Mouse (Mus musculus) frontal cortex, adult (tissue): ENCODE measurements at regions not wholly inside any gene's neighbourhood (a gene's known extent, or its start where the extent isn't known, plus 50 kb on each side); places are given as distances from the start of the nearest gene placed in this dataset.
"Not testable (repeated sequence)": the region's sequence is repeated elsewhere in the genome, so short reads cannot be mapped to it uniquely, and the experiment has no call there.

ENCODE experiments used
- ATAC-seq: cut with Nextera tagmentation; 2 replicates; pipeline ENCODE4 v1.9.2; 2017; ENCODE audit warnings: mild to moderate bottlenecking, moderate library complexity, mixed read lengths; ENCODE audit not compliant: low TSS enrichment

DNA sequence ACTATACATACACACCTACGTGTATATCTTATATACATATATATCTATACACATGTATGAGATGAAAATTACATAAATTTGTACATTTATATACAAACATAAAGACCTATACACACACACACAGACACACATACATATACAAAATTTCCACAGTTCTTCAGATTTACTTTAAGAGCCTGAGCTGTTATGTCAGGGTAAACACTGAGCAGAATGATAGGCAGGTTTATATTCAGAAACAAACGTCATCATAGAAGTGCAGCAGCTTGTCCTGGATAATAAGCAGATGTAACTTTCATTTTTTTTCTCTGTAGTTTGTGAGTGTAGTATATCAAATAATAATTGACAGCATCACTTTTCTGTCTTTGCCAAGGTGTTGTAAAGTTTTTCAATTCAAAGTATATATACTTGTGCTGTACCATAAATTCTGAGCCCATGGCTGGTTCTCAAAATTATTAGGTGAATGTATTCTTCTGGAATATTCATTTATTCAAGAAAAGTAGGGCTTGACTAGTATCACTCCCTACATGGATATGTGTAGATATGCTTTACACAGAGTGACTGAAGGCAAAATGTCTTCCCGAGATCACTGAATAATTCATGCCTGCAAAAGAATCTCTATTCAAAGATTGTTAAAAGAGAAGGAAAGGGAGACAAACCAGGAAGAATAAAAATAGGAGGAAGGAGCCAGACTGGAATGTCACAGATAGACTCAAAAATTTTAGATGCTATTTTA lies 583.8 kb upstream of the Brinp3 start:
- ATAC-seq: 0 out of 2 replicates have a peak, but pooled peaks have one; percentile 41

GRCm38 (mm10) chr1:145935798-145936197 lies 558.8 kb upstream of the Brinp3 start:
- no peak for ATAC-seq

- not testable (repeated sequence) for ATAC-seq
Observed at GRCm38 (mm10) chr1:145957762-145958161, 536.8 kb upstream of the Brinp3 start.

DNA sequence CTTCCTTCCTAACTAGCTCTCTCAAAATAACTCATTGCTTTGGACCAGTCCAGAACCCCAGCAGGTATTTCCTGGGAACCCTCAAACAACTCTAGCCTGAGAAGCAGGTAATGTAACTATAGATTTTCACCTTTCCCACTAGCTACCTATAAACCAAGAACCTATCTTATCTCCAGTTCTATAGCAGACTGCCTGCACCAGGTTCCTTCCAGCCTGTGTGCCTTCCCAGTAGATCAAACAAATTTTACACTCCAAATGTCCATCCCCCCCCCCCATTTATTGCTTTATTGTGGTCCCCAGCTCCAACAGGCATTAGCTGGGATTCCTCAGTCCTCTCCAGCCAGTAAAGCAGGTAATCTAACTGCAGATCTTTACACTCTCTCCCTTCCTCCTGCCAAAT lies 532.3 kb upstream of the Brinp3 start:
- ATAC-seq: no peak

- no peak for ATAC-seq
Observed at GRCm38 (mm10) chr1:145968026-145968425, 526.5 kb upstream of the Brinp3 start.

GRCm38 (mm10) chr1:145972416-145972815 lies 522.1 kb upstream of the Brinp3 start:
- no peak for ATAC-seq

GRCm38 (mm10) chr1:146002010-146002409 lies 492.6 kb upstream of the Brinp3 start:
- ATAC-seq: no peak

GRCm38 (mm10) chr1:146015075-146015474 lies 479.5 kb upstream of the Brinp3 start:
- no peak for ATAC-seq

DNA sequence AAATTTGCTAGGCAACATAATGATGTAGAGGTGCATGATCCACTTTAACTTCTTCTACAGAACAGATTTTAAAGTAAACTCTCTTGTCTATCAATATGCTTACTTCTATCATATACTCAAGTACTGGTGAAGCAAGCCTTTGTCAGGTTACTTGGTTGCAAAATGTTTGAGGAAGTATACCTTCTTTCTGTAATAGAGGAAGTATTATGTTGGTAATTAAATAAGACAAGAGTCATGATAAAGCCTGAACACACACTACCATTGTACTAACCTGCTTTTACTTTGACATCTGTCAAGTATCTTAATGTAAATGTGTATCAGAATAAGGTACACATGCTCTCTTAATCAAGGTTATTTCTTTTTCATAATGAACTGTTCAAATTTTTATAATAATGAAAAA lies 467.9 kb upstream of the Brinp3 start:
- ATAC-seq: no peak

GRCm38 (mm10) chr1:146027650-146028049 lies 466.9 kb upstream of the Brinp3 start:
- ATAC-seq: no peak

DNA sequence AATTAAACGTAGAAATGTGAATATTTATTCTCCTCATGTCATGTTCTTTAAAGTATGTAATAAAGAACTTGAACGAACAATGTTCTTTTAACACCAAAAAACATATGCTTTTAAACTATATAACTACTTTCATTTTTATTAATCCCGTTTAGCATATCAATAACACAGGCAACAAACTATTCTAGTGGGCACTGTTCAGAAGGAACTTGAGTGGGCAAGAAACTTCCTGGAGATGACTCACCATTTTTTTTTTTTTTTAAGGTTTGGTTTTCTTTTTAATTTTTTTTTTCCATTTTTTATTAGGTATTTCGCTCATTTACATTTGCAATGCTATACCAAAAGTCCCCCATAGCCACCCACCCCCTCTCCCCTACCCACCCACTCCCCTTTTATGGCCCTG lies 462.2 kb upstream of the Brinp3 start:
- not testable (repeated sequence) for ATAC-seq

DNA sequence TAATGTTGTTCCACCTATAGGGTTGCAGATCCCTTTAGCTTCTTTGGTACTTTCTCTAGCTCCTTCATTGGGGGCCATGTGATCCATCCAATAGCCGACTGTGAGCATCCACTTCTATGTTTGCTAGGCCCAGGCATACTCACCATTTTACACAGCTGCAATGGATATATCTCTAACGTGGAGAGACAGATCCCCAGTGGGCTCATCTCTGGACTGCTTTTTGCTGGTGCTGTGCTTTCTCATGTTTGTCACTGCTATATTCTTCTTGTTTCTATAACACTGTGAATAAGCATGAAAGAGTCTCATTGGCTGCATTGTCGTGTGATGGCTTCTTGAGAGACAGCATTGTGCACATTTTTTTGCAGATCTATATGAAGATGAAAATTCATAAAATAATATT lies 461.6 kb upstream of the Brinp3 start:
- not testable (repeated sequence) for ATAC-seq

DNA sequence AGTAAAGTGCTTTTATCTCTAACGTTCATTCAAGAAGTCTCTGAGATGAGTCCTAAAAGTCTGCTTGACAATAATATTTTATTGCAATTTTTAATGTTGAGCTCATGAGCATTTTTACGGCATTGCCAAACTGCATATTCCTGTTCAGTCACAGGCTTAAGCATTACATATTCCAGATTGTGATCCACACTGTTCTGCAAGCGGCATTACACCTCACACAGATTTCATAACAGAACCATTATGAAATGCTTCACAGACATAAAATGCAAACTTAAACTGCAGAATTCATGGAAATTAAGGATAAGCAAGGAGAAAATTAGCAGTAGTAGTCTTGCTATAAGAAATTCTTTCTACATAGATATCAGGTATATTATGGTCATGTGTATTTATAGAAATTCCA lies 442.1 kb upstream of the Brinp3 start:
- ATAC-seq: peak; percentile 99
